Mouse (Mus musculus) kidney, adult 8-10 months (tissue): ENCODE data around the gene Slk.
"Not testable (repeated sequence)": the region's sequence is repeated elsewhere in the genome, so short reads cannot be mapped to it uniquely, and the experiment has no call there.

ENCODE experiments used
- DNase-seq, 2 experiments: peaks; one replicate each; pipeline ENCODE4 v3.0.0; 2022

The Slk gene

DNA sequence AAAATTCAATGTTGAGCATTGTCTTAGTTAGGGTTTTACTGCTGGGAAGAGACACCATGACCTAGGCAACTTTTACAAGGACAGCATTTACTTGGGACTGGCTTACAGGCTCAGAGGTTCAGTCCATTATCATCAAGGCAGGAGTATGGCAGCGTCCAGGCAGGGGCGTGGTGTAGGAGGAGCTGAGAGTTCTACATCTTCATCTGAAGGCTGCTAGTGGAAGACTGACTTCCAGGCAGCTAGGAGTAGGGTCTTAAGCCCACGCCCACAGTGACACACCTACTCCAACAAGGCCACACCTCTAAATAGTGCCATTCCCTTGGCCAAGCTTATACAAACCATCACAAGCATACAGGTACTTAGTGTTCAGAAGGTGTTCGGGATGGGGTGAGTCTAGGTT, 7.5 kb upstream of the Slk start:
- DNase-seq = not testable (repeated sequence)

DNA sequence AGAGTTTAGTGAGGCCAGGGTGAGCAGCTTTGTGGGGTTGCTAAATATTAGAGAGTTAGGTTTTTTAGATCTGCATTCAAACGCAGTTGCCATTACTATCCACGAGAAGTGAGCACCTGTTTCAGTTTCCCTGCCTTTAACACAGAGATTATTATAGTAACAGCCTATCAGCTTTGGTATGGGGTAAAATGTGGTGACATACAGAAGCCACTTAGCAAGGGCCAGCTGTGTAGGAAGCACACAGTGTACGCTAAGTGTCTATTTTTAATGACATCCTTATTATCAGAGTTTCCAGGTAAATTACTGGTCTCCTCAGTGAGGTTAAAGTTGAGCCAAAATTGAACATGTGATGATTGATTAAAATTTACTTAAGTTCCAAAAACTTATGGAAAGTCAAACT, 5.8 kb upstream of the Slk start:
- DNase-seq = no peak

DNA sequence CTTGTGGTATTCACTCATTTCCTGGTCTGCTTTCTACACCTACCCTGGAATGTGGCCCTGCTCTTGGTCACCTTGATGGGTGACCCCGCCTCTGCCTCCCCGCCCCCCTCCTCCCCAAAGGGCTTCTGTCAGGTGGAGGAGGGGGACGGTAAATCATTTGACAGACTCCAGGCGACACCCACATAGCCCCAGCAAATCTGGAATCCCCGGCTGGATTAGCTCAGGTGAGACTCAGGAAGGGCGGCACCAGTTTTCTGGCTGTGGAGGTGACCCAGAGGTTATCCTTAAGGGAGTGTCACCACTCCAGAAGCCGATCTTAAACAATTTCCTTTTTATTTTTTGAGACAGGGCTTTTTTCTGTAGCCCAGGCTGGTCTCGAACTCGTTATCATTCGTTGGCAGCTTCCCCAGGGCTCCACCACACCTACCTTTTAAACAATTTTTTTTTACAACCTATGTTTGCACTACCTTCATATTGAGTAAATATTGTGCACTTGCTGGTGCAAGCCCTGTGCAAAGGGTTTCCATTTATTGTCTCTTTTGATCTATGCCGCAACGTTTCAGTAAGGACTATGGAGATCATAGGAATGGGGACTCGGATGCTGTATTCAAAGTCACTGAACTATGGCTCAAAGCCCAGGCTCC, 775 bp upstream of the Slk start:
- peak; percentile 43 to 74 for DNase-seq

DNA sequence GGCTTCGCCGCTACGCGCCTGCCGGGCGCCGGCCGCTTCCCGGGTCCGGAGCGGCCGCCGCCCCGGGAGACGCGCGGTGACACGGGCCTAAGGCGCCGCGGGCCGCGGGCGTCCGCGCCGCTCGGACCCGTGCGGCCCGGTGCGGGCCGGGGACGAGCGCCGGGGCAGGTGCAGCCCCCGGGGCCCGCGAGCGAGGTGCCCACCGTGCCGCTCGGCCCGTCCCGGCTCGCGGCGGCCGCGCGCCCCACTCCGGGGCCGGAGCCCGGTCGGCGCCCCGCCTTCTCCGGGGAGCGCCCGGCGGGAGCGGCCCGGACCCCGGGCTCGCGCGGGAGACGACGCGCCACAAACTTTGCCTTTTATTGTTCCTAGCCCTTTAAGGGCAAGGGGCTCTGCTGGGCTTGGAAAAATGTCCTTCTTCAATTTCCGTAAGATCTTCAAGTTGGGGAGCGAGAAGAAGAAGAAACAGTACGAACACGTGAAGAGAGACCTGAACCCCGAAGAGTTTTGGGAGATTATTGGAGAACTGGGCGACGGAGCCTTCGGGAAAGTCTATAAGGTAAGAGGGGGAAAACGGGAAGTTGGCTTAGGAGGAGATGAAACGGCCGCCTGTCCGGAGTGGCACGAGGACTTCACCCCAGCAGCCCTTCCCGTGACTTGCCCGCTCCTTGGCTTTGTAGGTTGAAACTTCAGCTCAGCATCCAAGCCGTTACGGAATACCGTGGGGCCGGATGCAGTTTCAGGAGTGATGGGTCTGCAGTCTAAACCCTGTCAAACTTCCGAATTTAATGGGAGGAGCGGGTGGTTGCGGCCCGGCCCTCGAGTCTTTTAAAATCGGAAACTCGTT, 532 bp downstream of the Slk start:
- peak in 1 of 2 experiments; percentile 32 for DNase-seq

DNA sequence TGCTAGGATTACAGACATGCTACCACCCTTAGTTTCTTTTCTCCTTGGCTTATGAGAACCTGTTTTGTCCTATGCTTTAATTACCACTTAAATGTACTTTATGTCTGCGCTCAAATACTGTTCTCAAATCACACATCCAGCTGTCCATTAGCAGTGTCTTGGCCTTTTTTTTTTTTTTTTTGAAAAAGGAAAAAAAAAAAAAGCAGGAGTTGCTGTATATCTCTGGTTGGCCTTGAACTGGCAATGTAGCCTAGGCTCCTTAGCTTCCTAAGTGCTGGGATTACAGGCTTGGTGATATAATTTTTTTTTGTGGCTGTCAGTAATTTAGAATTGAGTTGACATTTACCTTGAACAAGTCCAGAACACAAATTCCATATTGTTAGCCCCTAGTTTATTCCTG, 6.3 kb downstream of the Slk start:
- no peak for DNase-seq

DNA sequence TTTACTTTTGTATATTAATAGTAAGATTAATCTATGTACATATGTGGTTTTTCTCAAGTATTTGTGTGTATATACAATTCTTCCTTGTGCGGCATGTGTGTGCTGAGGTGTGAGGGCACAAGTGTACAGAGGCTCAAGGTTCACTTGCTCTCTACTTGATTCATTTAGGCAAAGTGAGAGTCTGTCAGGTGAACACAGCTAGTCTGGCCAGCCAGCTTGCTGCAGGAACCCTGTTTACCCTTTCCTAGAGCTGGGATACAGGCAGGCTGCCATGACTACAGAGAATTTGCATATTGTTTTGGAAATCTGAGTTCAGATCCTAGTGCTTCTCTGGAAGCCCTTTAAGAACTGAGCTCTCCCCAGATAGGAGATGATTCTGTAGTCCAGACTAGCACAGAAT, 7.5 kb downstream of the Slk start:
- DNase-seq = peak in 1 of 2 experiments; percentile 28

DNA sequence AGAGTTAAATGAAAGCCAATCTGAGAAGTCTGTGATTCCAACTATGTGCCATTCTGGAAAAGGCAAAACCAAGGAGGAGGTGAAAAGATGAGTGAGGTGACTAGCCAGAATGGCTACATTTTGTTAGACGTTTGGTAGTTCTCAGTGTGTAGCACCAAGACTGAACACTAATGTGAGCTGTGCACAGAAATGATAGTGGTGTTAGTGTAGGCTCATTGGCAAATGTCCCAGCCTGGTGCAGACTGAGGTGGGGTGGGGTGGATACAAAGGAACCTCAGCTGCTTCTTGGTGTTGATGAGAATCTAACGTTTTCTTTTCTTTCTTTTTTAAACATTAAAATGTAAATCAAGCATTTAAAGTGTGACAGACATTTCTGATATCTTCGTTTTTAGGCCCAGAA, 29.0 kb downstream of the Slk start:
- DNase-seq = no peak

DNA sequence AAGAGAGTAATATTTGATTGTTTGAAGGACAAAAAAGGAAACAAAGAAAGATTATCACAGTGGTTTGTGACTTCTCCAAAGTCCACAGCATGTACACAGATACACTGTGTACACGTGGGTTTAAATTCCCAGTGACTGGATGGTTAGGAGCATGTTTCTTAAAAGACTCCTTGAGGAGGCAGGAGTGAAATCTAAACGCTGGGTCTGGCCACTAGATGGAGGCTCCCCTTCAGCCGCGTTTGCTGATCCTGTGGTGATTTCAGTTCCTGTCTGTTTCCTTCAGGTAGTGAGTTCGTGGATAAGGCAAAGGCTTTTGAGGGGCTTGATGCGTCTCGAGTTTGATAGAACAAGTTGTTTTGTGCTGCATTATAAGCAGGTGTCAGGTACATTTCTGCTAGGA, 34.0 kb downstream of the Slk start:
- no peak for DNase-seq

DNA sequence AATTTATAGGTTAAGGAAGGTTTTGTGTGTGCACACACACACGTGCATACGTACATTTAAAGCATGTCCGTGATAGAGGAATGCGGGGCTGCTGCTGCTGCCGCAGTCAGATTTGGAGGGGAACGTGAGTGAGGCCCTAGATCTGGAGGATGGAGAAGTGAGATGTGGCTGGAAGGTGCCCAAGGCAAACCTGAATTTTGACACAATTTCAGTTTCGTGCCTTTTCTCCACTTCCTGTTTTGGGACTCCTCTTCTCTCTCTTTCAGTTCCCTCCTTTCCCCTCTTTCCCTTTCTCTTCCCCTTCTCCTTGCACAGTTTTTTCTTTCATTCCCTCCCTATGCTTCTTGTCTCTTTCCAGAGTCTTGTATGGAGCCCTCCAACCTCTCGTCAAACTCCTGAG, 42.0 kb downstream of the Slk start:
- no peak for DNase-seq

DNA sequence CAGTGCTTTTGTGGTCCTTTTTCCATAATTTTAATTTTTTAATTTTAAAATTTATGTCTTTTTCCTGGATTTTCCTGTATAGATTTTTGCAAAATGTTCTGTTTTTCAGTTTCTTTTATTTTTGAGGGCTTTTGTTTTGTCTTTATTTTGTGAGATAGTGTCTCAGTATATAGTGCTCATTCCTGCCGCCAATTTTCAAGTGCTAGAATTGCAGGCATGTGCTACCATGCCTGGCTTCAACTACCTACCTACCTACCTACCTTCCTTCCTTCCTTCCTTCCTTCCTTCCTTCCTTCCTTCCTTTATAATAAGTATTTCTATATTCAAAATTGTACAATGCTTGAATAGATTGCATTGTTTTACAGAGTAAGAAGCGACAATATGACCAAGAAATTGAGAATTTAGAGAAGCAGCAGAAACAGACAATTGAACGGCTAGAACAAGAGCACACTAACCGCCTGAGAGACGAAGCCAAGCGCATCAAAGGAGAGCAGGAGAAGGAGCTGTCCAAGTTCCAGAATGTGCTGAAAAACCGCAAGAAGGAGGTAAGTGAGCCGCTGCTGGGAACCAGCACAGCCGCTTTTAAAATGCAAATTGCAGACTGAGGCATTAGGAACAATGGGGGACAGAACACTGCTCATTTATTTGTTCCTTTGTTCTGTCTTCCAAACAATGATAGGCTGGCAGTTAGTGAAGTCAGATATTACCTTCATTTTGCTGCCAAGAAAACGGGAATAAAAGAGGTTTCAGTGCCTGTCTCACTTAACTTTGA, 45.6 kb downstream of the Slk start:
- DNase-seq = no peak

DNA sequence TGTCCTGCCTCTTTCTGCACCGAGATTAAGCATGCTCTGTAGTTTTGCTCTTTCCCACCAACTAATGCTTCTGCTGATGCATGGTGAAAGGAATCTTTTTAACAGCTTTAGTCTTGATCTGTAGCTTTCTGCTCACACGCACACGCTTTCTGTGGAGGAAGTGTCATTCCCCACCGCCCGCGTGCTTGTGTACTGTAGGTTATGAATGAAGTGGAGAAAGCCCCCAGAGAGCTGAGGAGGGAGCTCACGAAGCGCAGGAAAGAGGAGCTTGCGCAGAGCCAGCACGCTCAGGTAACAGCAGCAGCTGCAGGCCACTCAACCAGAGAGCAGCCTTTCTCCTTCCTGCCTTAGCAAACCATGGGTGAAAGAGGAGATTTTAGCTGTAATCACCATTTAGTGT, 48.0 kb downstream of the Slk start:
- no peak for DNase-seq

DNA sequence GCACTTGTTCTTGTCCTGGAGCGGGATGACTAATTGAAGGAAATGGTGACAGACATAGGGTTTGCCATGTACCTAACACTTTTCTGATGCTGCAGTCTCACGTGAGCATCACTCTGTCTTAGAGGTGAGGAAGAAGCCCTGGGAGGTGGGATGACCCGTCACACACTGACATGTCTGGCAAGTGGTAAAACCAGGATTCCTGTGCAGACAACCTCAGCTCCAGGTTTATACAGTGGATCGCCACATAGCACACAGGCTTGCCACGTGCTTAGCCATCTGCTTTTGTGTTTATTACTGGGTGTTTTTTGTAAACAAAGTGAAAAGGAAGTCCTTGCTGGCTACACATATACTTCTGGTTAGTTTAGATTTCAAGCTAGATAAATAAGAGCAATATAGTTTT, 49.6 kb downstream of the Slk start:
- no peak for DNase-seq

DNA sequence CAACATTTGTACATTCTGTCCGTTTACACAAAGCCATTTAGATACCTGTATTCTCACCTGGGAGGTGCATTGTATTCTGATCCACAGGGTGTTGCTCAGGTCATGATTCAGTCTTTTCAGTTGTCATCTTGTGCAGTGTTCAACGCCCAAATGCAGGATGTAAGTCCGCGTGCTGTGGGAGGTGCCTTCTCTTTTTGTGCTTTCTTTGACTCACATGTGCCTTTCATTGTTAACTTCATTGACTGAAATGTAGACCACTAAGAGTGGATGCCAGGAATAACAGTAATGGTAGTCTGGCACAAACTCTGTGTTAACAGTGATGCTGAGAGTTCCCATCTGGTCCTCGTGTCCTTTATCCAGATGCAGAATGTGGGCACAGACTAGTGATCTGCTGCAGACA, 50.9 kb downstream of the Slk start:
- no peak for DNase-seq

DNA sequence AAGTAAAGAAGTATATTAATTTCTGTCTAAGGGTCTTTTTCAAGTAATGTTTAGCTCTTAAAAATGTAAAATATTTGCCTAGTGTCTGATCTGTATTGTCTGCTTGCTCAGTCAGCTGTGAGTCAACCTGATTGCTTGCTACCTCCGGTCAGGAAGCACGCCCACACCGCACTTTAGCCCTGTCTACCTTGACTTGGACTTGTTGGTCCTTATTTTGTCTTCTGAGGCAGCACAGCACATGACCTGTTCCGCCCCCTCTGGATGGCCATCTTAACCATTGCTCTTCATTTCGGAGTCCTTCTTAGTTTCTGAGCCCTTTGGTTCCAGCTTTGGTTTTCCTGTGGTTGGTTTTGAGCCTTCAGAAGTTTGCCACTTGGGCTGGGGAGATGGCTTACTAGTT, 52.3 kb downstream of the Slk start:
- peak in 1 of 2 experiments; percentile 9 for DNase-seq

DNA sequence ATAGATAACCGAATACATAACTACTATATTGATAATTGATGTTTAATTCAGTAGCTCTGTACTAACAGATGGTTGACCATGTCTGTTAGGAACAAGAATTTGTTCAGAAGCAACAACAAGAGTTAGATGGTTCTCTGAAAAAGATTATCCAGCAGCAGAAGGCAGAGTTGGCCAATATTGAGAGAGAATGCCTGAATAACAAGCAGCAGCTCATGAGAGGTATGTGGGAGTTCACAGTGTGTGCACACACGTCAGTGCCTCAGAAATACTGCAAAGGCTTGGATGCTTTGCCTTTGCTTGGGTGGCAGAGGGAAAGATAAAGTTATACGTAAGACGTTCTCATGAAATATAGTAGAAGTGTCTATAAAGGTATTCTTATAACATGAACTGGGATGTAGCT, 55.9 kb downstream of the Slk start:
- DNase-seq = no peak

DNA sequence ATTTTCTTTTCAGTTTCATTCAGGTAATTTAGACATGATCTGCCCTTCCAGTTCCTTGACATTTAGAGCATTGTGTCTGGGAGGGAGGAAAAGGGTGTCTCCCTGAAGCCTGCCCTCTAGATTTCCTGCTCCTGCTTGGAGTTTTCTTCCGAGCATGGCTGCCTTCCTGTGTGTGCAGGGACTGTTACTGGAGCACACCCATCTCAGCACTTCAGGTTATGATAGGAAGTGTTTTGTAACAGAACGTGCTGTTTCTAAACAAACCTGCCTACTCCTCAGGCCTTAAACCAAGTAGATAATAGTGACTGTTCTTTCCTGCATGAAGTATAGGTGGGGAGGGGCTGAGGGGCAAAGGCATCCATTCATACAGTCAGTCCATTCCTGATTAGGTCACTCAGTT, 64.4 kb downstream of the Slk start:
- DNase-seq = no peak

DNA sequence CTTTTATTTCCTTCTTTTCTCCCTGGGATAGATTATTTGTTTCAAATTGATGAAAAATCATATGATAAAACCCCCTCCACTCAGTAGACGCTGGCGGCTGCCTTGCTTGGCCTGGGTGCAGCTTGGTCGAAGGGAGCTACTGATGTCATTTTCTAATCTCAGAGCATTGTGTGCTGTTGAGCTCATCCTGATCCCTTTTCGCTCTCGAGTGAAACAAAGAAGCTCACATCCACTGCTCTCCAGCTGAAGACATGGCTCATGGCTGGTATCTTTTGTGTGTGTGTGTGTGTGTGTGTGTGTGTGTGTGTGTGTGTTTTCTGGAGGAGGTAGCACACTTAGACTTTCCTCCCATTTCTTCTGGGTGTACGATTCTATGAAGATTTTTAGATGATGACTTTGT, 66.1 kb downstream of the Slk start:
- no peak for DNase-seq

DNA sequence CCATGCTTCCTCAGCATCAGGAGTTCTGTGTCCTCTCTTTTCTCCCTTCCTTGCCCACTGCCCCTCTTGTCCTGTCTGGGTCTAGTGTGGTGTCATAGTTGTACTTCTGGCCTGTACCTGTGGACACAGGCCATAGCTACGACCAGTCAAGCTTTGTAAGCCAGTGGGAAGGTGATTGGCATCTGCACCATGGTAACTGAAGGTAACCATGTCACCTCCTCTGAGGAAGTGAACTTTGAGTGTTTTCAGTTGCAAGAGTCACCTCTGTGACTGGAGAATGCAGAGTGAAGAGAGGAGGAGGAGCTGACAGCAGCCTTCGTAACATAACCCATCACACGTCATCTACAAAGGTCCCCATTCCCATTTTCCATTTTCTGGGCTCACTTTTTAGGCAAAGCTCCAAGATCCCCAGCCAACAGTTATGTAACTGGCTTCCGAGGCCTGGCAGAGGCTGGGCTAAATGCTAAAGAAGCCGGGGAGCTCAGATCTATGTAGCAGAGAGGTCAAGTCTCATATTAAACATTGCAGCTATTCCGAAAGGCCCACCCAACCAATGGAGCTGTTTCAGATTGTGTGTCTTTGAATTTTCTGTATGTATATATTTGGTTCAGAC, 67.1 kb downstream of the Slk start:
- peak in 1 of 2 experiments; percentile 7 for DNase-seq

DNA sequence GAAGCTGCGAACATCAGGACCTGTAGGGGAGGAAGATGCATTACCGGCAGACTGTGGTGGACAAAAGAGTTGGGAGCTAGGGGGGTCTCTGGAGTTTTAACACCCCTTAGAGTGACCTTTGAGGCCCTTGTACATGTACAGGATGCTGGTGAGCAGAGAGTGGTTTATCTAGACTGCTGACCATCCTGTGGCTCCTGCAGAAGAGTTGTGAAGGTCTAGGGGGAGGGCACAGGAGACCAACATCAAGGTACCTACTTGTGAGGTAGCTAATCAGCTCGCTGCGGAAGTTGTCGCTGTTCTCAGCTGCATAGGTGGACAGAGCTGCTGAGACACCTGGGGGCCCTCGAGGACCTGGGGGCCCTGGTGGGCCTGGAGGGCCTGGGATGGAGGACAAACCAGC, 69.6 kb downstream of the Slk start:
- DNase-seq = no peak

DNA sequence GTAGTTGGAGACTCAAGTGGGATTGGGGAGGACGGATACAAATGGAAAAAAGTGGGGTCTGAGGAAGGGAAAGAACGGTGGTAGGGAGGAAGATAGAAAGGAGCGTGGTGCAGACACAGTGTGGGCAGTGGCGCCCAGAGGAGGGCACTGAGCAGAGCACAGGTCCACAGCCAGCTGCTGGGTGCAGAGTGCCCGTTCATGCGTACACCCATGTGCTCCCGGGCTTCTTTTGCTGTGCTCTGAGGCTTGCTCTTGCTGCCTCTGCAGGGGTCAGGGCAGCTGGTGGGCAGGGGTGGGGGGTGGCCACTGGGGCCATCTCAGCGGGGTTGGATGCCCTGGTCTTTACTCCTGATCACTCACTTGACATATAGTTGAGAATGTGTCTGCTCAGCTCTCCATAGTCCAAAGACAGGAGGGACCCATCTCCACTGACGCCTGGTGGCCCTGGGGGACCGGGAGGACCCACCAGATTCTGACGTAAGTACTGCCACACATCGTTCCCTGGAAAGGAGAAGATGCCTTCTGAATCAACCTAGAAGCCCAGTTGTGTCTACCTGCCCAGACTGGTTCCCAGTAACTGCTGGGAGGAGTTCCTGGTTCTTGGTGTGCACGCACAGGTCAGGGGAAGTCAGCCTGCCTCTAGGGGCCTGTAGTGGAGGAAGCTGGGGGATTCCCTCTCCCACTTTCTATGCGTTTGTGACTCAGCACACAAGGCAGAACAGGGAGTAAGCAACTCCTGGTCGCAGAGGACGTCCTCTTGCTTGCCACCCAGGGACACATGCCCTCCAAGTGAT, 71.1 kb downstream of the Slk start:
- no peak for DNase-seq

DNA sequence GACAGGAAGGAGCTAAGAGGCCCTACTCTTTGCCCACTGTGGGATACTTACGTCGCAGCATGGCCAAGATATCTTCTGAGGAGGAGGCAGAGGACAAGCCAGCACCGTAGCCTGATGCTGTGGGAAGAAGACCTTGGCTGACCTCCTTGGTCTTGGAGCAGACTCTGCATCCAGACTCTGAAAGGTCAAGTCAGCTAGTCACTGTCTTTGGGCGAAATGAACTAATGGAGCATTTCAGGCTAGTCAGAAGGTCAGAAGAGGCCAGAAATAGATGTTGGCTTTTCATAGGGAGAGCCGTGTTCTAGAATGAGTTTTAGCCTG, 71.6 kb downstream of the Slk start:
- no peak for DNase-seq

DNA sequence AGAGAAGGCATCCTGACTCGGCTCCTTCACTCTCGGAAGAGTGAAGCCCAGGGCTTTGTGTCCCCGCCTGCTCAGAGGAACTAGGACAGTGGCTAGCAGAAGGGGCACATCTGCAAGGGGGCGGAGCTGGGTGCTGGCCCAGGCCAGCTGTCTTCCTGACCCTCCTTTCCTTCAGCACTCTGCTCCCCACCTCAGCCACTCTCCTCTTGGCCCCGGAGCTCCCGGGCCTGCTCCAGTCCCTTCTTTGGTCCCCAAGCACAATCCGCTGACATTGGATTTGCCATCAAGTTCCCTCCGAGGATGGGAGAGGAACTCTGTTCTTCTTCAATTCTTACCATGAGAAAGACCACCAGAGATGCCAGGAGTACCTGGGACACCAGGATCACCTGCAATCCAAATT, 72.8 kb downstream of the Slk start:
- no peak for DNase-seq

DNA sequence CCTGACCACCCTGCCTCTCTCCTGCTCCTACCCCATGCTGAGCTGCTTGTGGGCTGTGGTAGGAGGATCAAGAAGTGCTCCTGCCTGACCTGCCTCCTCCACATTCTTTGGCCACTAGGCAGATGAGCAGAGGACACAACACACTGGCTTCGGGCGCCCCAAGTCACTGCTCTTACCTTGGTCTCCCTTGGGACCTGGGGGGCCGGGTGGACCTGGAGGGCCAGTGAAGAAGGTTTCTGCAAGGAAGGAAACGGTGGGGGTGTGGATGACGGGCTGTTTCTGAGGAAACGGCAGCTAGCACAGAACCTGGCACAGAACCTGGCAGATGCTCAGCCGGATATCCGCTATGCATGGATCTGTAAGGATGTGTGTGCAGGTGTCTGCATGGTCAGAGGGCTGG, 73.7 kb downstream of the Slk start:
- no peak for DNase-seq
